Mouse (Mus musculus) hindbrain, embryonic 14.5 days (tissue): ENCODE results near the gene Mapk8ip1. TPM values are rescaled to one million over a fixed set of nuclear protein-coding genes. Genes with fewer than 3 reads are reported as not detected.

Experiments used
- ATAC-seq: fragments of 200-750 bp; cut with Nextera tagmentation; 2 replicates; pipeline ENCODE4 v1.8.0; 2017; ENCODE audit warnings: moderate number of reproducible peaks, mild to moderate bottlenecking, moderate TSS enrichment, moderate library complexity; ENCODE audit not compliant: low FRiP score
- DNase-seq: peaks from one replicate; pipeline ENCODE4 v3.0.0-alpha.2; 2015; ENCODE audit warnings: low spot score
- H3K27ac ChIP-seq: fragments of 300-500 bp; sonication (generic); 2 replicates; pipeline ENCODE4 v1.5.1; 2014; ENCODE audit warnings: mild to moderate bottlenecking, moderate library complexity
- H3K27me3 ChIP-seq: fragments of 300-500 bp; sonication (generic); 2 replicates; pipeline ENCODE4 v1.6.1; 2014; ENCODE audit warnings: mild to moderate bottlenecking, low read length, mixed read lengths; ENCODE audit not compliant: control insufficient read depth, insufficient read depth
- H3K36me3 ChIP-seq: fragments of 300-500 bp; sonication (generic); replicated peaks from 2 replicates; pipeline ENCODE4 v1.6.1; 2014; ENCODE audit not compliant: control insufficient read depth, insufficient read depth
- H3K4me1 ChIP-seq: fragments of 300-500 bp; sonication (generic); replicated peaks from 2 replicates; pipeline ENCODE4 v1.6.1; 2014; ENCODE audit warnings: antibody characterized with exemption, low read length, mixed read lengths; ENCODE audit not compliant: control insufficient read depth, insufficient read depth
- H3K4me2 ChIP-seq: fragments of 300-500 bp; sonication (generic); replicated peaks from 2 replicates; pipeline ENCODE4 v1.6.1; 2014; ENCODE audit warnings: mild to moderate bottlenecking, moderate library complexity
- H3K4me3 ChIP-seq: fragments of 300-500 bp; sonication (generic); replicated peaks from 2 replicates; pipeline ENCODE4 v1.5.1; 2014; ENCODE audit warnings: mild to moderate bottlenecking, low read length
- H3K9ac ChIP-seq: fragments of 300-500 bp; sonication (generic); 2 replicates; pipeline ENCODE4 v1.6.1; 2014
- H3K9me3 ChIP-seq: fragments of 300-500 bp; sonication (generic); 2 replicates; pipeline ENCODE4 v1.6.1; 2016; ENCODE audit warnings: low read length; ENCODE audit not compliant: control insufficient read depth
- WGBS: fragments of 180-500 bp; shearing (Covaris S2); extraction: QIAGEN DNeasy Blood & Tissue Kit; methylation state at CpG from one replicate; pipeline ENCODE4 v1.1.7; 2014; 5-methylcytosine and 5-hydroxymethylcytosine counted together
- polyA plus RNA-seq: library from polyadenylated mRNA; unstranded; fragments of >200 nt; fragmentation: Nextera tagmentation; extraction: Ambion mirVana; gene quantifications from 2 replicates; pipeline ENCODE4 v1.2.1, GENCODE M21; 2014

The Mapk8ip1 gene
- 68.8 and 74.5 TPM in 2 replicates for polyA plus RNA-seq

DNA sequence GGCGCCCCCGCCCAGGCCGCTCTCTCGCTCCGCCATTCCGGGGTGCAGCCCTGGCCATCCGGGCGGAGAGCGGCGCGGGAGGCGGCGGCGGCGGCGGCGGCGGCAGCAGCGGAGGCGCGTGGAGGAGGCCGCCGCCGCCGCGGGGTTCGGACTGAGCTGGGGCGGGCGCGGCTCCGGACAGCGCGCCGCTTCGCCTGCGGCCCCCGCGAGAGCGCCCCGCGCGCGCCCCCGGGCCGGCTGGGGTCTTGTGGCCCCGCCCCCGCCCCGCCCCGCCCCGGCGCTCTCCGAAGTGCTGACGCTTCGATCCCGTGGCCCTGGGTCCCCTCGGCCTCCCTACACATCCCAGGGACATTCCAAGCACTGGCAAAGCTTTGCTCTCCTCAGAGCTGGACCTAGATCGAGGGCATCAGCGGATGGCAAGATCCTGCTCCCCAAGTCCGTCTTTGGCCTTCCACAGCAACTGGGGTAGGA lies at the start of gene Mapk8ip1:
Gene Mapk8ip1 (minus strand): TSS at position 173 of the 471 bp plus-strand sequence.
- Histone ChIP-seq H3K4me3 (peak within 1 kb of the TSS; percentile 84), H3K4me1 (peaks cover 30% of the 10 kb centered on the region), H3K4me2 (peak within 1 kb of the TSS; percentile 78), H3K9me3 (no peaks in the 10 kb centered on the region), H3K27ac (peak within 1 kb of the TSS; percentile 81), H3K27me3 (no peaks in the 10 kb centered on the region), H3K9ac (peak within 1 kb of the TSS; percentile 94), H3K36me3 (peaks cover 25% of the 10 kb centered on the region)
- 3% methylated on average over 33 of the region's 59 CpGs for WGBS
- DNase-seq (peak; percentile 44), ATAC-seq (peak; percentile 71)

DNA sequence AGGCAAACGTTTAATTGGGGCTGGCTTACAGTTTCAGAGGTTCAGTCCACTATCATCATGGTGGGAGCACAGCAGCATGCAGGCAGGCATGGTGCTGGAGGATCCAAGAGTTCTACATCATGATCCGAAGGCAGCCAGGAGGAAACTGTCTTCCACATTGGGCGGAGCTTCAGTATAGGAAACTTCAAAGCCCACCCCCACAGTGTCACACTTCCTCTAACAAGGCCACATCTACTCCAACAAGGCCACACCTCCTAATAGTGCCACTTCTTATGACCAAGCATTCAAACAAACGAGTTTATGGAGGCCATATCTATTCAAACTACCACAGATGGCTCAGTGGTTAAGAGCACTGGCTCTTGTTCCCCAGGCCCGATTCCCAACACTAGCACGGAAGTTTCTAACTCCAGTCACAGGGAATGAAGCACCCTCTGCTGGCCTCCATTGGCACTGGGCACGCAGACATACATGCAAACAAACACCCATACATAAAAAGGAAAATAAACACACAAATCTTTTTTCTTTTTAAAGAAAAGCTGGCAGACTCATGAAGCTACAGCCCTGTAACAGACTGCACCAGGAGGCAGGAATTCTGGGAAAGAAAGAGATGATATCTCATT lies 46.2 kb upstream of the Mapk8ip1 start:
- Histone ChIP-seq H3K4me2 (no peak overlapping the region), H3K9me3 (no peaks in the 10 kb centered on the region), H3K27ac (no peak overlapping the region), H3K36me3 (peaks cover 1% of the 10 kb centered on the region; the same call in 1 of the 2 replicates), H3K27me3 (no peaks in the 10 kb centered on the region), H3K4me3 (no peak overlapping the region), H3K9ac (no peak overlapping the region), H3K4me1 (no peaks in the 10 kb centered on the region)
- no peak for DNase-seq
- ATAC-seq: no peak
- 70% methylated on average over 7 of the region's 7 CpGs for whole genome bisulfite sequencing

DNA sequence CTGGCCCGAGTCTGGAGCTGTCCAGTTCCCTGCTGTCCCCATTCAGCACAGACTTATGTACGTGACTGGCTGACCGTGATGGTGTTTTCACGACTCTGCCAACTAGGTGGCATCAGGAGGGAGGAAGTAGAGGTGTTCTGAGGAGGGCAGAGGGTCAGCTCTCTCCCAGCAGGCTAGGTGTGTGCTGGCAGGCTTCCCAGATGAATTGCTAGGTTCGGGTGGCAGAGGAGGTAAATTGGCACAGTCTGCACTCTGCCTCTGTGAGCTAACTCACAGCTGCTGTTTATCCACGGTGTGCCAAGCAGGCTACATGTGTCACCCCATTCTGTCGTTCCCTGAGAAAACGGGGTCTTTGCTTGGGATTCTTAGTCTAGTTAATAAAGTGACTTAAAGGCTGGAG lies 45.6 kb upstream of the Mapk8ip1 start:
- Histone ChIP-seq H3K36me3 (no peaks in the 10 kb centered on the region), H3K4me1 (no peaks in the 10 kb centered on the region), H3K27ac (no peak overlapping the region), H3K9me3 (no peaks in the 10 kb centered on the region), H3K4me3 (no peak overlapping the region), H3K4me2 (no peak overlapping the region), H3K9ac (no peak overlapping the region), H3K27me3 (no peaks in the 10 kb centered on the region)
- no peak for DNase-seq
- 71% methylated on average over 8 of the region's 8 CpGs for WGBS
- ATAC-seq: no peak

DNA sequence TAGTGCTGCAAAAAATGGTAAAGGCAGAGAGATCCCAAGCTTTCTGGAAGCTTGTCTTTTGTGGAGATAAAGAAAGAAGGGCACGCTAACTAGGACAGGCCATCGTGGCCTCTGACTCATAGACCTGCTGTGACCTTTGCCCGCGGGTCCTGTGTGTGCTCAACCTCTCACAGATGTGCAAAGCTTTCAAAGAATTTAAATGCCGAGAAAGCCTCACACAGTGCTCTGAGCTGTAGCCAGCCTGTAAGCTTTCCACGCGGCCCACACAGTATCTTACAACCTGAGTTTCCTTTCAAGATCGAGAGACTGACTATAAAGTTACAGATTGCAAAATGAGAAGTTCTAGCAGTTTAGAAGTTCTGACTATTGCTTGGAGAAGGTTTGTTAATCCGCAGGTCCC lies 44.8 kb upstream of the Mapk8ip1 start:
- WGBS: 43% methylated on average over 9 of the region's 9 CpGs

DNA sequence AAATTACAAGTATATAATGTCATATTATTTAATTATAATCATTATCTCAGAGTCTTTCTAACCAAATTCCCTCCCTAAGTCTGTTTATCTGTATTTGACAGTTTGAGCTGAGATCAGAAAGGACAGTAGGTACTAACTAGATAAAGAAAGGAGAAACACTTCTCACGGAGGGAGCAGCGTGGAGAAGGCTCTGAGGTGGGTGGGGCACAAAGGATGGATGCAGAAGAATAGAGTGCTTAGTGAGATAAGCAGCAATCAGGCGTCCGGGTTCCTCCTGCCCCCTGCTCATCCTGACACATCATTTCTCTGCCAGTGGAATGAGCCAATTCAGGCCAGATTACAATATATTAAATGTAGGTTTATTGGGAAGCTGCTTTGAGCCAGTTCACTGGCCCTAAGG lies 43.3 kb upstream of the Mapk8ip1 start:
- Histone ChIP-seq H3K27ac (no peak overlapping the region), H3K4me1 (no peaks in the 10 kb centered on the region), H3K36me3 (no peaks in the 10 kb centered on the region), H3K9me3 (no peaks in the 10 kb centered on the region), H3K27me3 (no peaks in the 10 kb centered on the region), H3K4me2 (no peak overlapping the region), H3K4me3 (no peak overlapping the region), H3K9ac (no peak overlapping the region)
- WGBS: 50% methylated on average over 4 of the region's 4 CpGs
- no peak for DNase-seq
- ATAC-seq: no peak

More for the DNA sequence above, 44.8 kb upstream of the Mapk8ip1 start:
- Histone ChIP-seq H3K4me1 (no peaks in the 10 kb centered on the region), H3K36me3 (no peaks in the 10 kb centered on the region), H3K4me3 (no peak overlapping the region), H3K9ac (no peak overlapping the region), H3K27ac (no peak overlapping the region), H3K27me3 (no peaks in the 10 kb centered on the region), H3K4me2 (no peak overlapping the region), H3K9me3 (no peaks in the 10 kb centered on the region)
- ATAC-seq (no peak), DNase-seq (no peak)

DNA sequence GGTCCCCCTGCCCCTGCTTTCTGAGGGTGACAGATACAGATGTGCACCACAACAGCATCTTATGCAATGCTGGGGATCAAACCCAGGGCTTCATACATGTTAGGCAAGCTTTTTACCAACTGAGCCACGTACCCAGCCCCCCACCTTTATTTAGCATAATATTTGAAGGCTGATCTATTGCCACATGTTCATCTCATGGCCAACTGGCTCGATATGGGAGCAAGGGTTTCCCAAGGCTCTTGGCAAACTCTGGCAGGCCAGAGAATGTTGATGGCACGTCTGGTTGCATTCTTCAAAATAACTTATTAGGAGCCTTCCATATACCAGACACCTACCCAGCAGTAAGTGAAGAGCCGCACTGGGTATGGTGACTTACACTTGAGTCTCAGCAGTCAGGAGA lies 42.2 kb upstream of the Mapk8ip1 start:
- no peak overlapping the region for H3K27ac ChIP-seq
- no peaks in the 10 kb centered on the region for H3K27me3 ChIP-seq
- DNase-seq (no peak), ATAC-seq (no peak)
- H3K9me3 ChIP-seq: no peaks in the 10 kb centered on the region
- WGBS: 86% methylated on average over 4 of the region's 4 CpGs
- H3K4me2 ChIP-seq: no peak overlapping the region
- H3K36me3 ChIP-seq: no peaks in the 10 kb centered on the region
- H3K4me1 ChIP-seq: no peaks in the 10 kb centered on the region
- H3K4me3 ChIP-seq: no peak overlapping the region
- no peak overlapping the region for H3K9ac ChIP-seq

DNA sequence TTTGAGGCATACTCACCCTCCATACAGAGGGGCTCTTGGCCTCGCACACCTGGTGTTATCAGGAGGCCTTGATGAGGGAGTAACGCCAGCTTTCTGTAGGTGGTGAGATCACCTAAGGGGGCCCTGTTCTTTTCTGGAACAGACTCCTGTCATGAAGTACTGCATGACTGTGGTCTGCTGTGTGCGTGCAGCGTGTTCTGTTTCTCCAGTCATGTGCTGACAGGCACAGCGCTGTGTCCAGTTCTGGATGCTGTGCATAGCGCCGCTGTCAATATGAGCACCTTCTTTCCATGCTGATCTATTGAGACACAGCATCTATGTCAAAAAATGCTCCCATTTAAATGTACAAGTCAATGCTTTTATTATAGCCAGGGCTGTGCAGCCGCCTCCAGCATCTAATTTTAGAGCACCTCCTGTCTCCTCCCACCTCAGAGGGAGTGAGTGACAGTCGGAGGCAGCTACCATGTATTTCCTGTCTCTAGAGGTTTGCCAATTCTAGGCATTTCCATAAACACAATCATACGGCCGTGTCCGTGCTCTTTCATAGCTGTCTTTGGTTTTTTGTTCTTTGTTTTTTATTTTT lies 41.4 kb upstream of the Mapk8ip1 start:
- 68% methylated on average over 12 of the region's 12 CpGs for whole genome bisulfite sequencing
- Histone ChIP-seq H3K9ac (no peak overlapping the region), H3K36me3 (no peaks in the 10 kb centered on the region), H3K4me3 (no peak overlapping the region), H3K27ac (no peak overlapping the region), H3K27me3 (no peaks in the 10 kb centered on the region), H3K4me1 (no peaks in the 10 kb centered on the region), H3K9me3 (no peaks in the 10 kb centered on the region), H3K4me2 (no peak overlapping the region)
- ATAC-seq (peak; percentile 17; the same call in 1 of the 2 replicates), DNase-seq (no peak)

DNA sequence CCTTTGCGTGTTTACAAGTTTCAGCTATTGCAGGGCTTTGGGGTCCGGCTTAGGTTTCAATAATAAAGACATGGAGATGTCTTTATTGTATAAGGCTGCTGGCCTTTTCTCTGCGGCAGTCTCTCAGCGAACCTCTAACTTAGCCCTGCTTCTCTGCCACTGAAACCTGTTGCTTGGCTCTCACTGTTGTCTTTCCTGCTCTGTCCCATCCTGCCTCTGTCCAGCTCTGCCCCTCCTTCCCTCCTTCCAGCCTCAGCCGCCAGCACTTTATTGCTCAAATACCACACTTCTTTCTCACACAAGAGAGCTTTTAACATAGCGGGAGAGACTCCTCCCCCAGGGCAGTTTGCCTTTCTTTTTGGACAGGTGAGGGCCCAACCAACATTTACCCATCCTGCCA lies 39.4 kb upstream of the Mapk8ip1 start:
- H3K9me3 ChIP-seq: no peaks in the 10 kb centered on the region
- no peak for DNase-seq
- H3K4me3 ChIP-seq: no peak overlapping the region
- H3K4me2 ChIP-seq: no peak overlapping the region
- ATAC-seq: no peak
- no peak overlapping the region for H3K27ac ChIP-seq
- no peak overlapping the region for H3K9ac ChIP-seq
- H3K36me3 ChIP-seq: no peaks in the 10 kb centered on the region
- no peaks in the 10 kb centered on the region for H3K27me3 ChIP-seq
- no peaks in the 10 kb centered on the region for H3K4me1 ChIP-seq
- 63% methylated on average over 6 of the region's 6 CpGs for WGBS

DNA sequence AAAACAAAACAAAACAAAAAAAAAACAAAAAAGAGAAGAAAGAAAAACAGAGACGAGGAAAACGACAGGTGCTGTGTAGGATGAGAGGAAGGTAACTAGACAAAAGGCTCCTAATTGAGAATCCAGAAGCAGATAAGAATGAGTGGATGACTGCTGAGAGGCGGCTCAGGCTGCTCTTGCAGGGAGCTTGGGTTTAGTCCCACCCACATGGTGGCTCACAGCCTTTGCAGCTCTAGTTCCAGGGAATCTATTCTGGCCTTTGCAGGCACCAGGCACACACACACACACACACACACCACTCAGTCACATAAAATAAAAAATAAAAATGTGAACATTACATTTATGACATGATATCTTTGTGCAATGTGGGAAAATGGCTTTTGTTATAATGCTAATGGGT lies 37.5 kb upstream of the Mapk8ip1 start:
- 75% methylated on average over 3 of the region's 3 CpGs for WGBS
- H3K9me3 ChIP-seq: no peaks in the 10 kb centered on the region
- H3K27me3 ChIP-seq: no peaks in the 10 kb centered on the region
- no peak overlapping the region for H3K27ac ChIP-seq
- DNase-seq (no peak), ATAC-seq (no peak)
- H3K9ac ChIP-seq: no peak overlapping the region
- H3K4me2 ChIP-seq: no peak overlapping the region
- H3K36me3 ChIP-seq: no peaks in the 10 kb centered on the region
- H3K4me1 ChIP-seq: peaks cover 6% of the 10 kb centered on the region; the same call in 1 of the 2 replicates
- H3K4me3 ChIP-seq: no peak overlapping the region
